Mouse (Mus musculus): ENCODE measurements around the gene Cipc.

Gene Cipc

DNA sequence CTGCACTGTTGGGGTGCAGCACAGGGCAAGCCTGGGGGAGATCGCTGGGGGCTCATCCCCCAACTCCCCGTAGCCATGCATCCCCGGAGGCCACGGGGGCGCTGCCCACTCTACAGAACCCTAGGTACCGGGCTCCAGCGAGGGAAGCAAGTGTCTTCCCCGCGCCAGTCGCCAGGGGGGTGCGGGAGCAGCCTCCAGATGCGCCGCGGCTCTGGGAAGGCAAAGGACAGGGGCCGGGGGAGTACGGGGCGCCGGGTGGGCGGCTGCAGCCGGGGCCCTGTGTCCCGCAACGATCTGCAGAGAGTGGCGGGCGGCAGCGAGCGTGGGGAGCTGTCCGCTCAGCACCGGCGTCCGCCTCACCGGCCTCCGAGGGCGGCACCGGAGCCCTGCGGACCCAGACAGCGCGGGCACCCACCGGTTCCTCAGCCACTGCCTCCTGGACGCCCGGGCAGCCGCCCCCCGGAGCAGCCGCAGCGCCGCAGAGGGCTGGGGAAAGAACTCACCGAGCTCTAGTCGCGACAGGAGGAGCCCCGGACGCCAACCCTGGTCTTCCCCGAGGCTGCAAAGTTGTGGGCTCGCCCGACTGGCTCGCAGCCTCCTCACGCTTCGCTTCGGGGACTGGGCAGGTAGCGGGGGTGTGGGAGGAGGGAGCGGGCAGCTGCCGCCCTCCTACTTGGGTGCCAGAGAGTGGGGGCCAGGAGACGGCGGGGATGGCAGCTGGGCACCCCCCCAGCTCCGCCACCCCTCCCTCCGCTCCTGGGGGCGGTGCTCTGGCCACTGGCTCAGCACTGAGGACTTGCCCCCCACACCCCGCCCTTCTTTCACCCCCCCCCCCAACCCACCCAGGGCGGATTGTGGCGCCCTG lies 43.3 kb downstream of the Cipc start, which contains the start of gene Zdhhc22:
Gene Zdhhc22, minus strand, starts transcription at position 541 of the 865 bp plus-strand sequence.
- DNase-seq (ENCODE audit: low spot score) = no peak

DNA sequence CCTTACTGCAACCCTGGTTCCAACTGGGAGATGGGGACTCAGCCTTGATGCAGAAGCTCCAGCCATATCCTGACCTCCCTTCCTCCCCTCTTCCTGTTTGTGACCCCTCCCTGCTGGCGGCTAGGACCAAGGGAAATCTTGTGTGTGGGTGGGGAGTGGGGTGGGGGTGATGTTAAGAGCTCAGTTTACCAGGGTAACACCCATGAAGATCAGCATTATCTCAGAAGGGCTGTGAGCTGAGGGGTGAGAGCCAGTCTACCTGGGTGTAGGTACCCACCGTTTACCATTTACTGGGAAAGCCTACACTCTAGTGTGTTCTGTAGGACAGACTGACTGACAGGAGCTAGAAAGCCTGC lies 43.9 kb downstream of the Cipc start:
- DNase-seq (ENCODE audit: low spot score) = no peak

DNA sequence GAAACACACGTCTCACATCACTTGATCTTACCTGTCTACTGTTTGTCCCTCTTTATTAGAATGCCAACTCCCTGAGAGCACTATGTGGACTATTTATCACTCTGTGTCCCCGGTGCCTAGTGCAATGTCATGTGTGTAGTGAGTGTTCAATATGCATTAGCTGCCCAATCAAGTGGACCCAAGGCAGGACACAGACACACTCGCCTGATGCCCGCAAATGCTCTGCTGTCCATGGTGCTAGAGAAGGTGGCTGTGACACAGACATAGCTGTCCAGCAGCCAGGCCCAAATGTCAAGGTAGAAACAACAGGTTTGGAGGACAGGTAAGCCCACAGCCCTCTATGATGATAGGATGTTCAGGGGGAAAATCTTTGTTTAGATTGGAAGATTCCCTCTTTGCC lies 47.3 kb downstream of the Cipc start:
- no peak for DNase-seq (ENCODE audit: low spot score)

DNA sequence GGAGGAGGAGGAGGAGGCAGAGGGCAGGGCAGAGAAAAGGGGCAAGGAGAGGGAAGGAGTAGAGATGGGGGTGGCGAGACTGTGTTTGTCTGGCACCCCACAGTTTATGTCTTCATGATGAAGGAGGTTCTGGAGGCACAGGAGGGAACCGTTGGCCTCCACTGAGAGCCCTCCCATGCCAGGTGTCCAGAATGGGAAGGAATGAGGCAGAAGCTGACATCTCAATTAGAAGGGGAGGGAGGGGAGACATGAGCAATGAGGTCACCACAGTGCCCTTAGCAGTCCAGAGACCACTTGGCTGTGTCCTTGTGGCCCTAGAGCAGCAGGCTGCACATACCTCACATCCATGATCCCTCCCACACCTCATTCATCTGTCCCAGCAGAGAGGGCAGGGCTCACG lies 47.9 kb downstream of the Cipc start:
- no peak for DNase-seq (ENCODE audit: low spot score)

DNA sequence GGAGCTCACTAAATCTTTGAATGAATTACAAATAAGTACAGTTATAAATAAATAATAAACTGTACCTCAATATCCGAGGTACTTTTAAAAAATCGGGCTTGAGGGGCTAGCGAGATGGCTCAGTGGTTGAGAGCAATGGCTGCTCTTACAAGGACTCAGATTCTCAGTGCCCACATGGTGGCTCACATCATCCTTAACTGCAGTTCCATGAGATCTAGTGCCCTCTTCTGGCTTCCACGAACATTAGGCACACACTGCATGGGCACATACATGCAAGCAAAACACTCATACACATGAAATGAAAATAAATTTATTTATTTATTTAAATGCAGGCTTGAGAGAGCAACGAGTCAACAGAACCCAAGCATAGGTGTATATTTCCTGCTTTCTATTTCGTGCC lies 49.1 kb downstream of the Cipc start:
- DNase-seq (ENCODE audit: low spot score) = no peak

DNA sequence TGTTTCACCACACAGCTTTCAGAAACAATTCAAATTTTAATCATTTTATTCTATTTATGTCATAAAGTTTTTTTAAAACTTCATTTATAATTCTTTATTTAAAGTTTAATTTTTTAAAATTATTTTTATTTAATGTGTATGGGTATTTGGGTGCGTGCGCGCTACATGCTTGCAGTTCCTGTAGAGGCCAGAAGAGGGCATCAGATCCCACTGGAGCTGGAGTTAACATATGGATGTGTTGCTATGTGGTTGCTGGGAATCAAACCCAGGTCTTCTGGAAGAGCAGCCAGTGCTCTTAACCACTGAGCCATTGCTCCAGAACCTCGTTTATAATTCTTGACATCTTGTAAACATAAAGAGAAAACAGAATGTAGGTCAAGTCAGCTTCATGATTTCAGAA lies 51.9 kb downstream of the Cipc start:
- DNase-seq (ENCODE audit: low spot score) = no peak

DNA sequence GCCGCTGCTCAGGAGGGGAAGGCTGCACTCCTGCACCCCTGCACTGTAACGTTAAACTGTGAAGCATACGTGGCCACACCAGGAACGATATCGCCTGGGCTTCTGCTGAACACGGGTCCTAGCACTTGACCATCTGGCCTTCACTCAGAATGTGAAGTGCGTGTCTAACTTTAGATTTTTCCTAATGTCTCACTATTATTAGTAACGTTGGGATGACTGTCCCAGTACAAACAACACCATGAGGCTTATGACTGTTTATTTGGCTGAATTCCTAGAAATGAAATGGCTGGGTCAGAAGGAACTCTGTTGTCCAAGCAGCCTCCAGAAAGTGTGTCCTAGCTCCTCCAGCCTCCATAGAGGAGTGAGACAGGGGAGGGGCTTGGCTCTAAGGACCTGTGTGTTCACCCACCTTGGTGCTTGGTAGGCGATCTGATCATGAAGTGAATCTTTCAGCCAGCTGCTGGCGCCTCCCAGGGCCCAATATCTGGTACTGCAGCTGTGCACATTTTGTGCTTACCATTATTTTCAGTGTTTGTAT lies 52.5 kb downstream of the Cipc start:
- DNase-seq (ENCODE audit: low spot score) = no peak

DNA sequence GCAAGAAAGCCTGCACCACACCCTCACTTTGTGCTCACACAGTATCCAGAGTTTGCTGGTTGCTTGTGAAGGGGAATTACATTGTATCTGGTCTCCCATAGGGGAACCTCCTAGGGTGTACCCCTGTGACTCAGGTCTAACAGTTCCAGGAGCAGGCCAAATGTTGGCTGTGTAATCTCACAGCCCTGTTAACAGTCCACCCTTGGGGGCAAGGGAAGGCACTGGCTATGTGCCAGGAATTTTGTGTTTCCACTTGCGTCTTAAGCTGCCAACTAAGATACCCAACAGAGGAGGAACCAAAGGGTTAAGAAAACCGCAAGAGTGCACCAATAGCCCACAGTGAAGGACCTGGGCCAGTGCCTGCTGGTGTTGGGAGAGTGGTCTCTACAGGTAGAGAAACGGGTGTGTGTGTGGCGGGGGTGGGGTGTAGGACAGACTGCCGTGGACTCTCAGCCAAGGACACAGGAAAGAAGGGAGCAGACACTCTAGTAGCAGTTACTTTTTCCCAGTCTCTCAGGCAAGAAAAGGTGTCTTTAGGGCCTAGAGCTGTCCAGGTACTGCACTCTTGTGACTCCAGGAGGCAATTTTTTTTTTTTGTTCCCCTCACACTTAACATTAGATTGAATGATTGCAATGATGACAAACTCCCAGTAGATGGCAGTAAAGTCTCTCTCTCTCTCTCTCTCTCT lies 53.5 kb downstream of the Cipc start:
- no peak for DNase-seq (ENCODE audit: low spot score)

DNA sequence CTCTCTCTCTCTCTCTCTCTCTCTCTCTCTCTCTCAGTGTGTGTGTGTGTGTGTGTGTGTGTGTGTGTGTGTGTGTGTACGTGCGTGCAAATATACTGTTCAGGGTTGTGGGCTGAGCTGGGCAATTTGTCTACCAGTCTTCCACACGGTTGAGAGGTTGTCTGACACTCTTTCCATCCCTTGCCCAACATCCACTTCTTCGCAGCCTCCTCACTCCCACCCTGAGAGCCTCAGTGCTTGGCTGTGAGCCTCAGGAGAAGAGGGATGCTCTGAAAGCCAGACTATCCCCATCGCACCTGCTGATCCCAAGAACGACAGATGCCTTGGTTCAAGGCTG lies 54.0 kb downstream of the Cipc start:
- no peak for DNase-seq (ENCODE audit: low spot score)

DNA sequence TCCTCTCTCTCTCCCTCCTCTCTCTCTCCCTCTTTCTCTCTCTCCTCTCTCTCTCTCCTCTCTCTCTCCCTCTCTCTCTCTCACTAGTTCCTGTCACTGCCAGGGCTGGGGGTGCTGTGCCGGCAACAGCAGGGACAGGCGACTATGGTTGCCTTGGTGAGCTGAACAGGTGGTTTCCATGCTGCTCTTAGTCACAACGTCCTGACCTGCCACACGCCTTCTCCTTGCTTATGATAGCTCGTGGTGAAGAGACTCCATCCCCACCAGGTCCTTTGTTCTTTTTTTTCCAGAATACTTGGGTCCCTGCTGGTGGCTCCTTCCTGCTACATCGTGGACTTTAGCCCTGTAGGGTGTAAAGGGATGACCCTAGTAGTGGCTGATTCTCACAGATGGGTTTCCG lies 55.4 kb downstream of the Cipc start:
- DNase-seq (ENCODE audit: low spot score) = no peak

DNA sequence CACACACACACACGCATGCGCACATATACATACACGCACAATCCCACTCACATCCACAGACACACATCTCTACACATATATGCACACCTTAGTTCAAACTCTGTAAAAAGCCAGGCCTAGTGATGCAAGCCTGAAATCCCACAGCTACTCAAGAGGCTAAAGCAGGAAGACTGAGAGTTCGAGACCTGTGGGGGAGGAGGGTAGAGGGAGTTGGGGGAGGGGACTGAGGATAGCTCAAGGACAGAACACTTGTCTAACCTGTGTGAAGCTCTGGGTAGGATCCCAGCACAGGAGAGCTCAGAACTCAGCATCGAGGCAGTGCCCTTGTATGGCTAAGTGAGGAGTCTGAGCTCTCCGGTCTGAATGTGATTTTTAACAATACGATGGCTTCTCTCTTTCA lies 56.0 kb downstream of the Cipc start:
- DNase-seq (ENCODE audit: low spot score) = no peak

DNA sequence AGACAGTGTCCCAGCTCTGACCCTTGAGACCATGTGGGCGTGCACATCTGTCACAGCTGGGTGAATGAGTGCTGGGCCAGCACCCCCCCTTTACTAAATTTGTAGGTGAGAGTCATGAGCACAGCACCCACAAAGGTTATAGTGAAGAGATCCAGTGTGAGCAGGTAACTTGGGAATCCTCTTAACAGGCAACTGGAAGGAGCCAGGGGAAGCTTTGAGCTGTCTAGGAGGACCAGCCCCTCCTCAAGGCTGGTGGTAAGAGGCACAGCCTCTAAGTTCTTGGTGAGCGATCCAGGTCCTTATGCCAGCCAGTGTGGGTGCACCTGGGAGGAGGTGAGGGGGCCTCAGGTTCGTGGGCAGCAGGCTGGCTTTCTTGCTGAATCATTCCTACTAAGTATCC lies 56.8 kb downstream of the Cipc start:
- no peak for DNase-seq (ENCODE audit: low spot score)

DNA sequence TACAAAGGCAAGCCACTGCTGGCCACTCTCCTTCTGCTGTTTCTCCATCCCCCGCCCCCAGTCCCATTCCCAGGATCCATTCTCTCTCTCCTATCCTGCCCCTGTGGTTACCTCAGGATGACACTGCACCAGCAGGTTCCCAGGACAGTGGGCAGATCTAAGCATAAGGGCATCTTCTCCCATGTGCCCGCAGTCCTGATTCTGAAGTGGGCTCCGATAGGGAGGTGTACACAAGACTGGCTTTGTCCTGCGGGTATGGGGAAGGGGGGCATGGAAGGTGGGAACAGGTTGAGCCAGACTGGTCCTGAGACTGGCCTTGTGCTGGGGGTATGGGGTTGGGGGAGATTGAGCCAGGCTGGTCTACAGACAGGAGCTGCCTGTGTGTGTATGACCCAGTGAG lies 57.8 kb downstream of the Cipc start:
- no peak for DNase-seq (ENCODE audit: low spot score)
